Mouse (Mus musculus) midbrain, embryonic 10.5 days (tissue): Measurements from ENCODE around the gene Coro1c. TPM values are rescaled to one million over a fixed set of nuclear protein-coding genes. Genes with fewer than 3 reads are reported as not detected.

Experiments used
- DNase-seq: peaks from one replicate; pipeline ENCODE4 v3.0.0-alpha.2; 2017; ENCODE audit warnings: low spot score
- H3K27ac ChIP-seq: fragments of 300-500 bp; sonication (generic); replicated peaks from 2 replicates; pipeline ENCODE4 v1.5.1; 2016; ENCODE audit warnings: mild to moderate bottlenecking
- H3K27me3 ChIP-seq: fragments of 300-500 bp; sonication (generic); 2 replicates; pipeline ENCODE4 v1.6.1; 2016; ENCODE audit warnings: low read depth, mild to moderate bottlenecking; ENCODE audit not compliant: poor library complexity, severe bottlenecking
- H3K36me3 ChIP-seq: fragments of 300-500 bp; sonication (generic); 2 replicates; pipeline ENCODE4 v1.6.1; 2016; ENCODE audit warnings: mild to moderate bottlenecking, moderate library complexity
- H3K4me1 ChIP-seq: fragments of 300-500 bp; sonication (generic); 2 replicates; pipeline ENCODE4 v1.6.1; 2016
- H3K4me3 ChIP-seq: fragments of 300-500 bp; sonication (generic); 2 replicates; pipeline ENCODE4 v1.5.1; 2016; ENCODE audit warnings: mild to moderate bottlenecking, moderate library complexity
- H3K9me3 ChIP-seq: fragments of 300-500 bp; sonication (generic); replicated peaks from 2 replicates; pipeline ENCODE4 v1.6.1; 2016; ENCODE audit warnings: mild to moderate bottlenecking
- WGBS: fragments of 180-500 bp; shearing (Covaris S2); methylation state at CpG from one replicate; pipeline ENCODE4 v1.1.7; 2016; 5-methylcytosine and 5-hydroxymethylcytosine counted together
- polyA plus RNA-seq: library from polyadenylated mRNA; unstranded; fragments of >200 nt; fragmentation: Nextera tagmentation; extraction: Ambion mirVana; gene quantifications from 2 replicates; pipeline ENCODE4 v1.2.1, GENCODE M21; 2016

Gene Coro1c
- polyA plus RNA-seq, 1 experiment from 2014 or later = 205 TPM

DNA sequence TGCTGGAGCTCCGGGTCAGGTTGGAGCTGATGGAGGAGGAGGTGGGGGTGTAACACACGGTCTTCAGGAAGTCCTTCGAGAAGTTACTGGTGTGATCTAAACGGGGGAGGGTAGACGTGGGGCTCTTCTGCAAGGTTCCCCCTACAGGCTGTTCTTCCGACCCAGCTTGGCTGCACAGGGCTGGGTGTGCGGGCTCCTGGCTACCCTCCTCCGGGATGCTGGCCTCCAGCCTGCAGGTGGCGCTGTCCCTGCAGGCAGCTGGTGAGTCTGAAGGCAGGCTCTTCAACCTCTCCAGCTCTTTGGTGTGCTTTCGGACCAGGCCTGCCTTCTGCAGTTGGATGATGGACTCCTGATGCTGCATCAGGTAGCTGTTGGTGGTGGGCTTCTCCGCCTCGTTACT lies 34.0 kb upstream of the Coro1c start:
- Histone ChIP-seq H3K36me3 (peaks cover 94% of the 10 kb centered on the region), H3K27me3 (no peaks in the 10 kb centered on the region), H3K9me3 (no peaks in the 10 kb centered on the region), H3K27ac (peak overlapping the region; percentile 68; the same call in 1 of the 2 replicates), H3K4me3 (no peak overlapping the region), H3K4me1 (peaks cover 19% of the 10 kb centered on the region)
- 89% methylated on average over 12 of the region's 12 CpGs for WGBS
- DNase-seq = peak; percentile 27

GRCm38 (mm10) chr5:113939263-113939900 lies 30.8 kb upstream of the Coro1c start:
- H3K4me3 ChIP-seq = no peak overlapping the region
- no peaks in the 10 kb centered on the region for H3K27me3 ChIP-seq
- peaks cover 24% of the 10 kb centered on the region for H3K4me1 ChIP-seq
- 41% methylated on average over 12 of the region's 12 CpGs for WGBS
- DNase-seq = no peak
- peaks cover 62% of the 10 kb centered on the region for H3K36me3 ChIP-seq
- 0 out of 2 replicates have a peak overlapping the region, but pooled peaks have one; percentile 10 for H3K27ac ChIP-seq
- H3K9me3 ChIP-seq = no peaks in the 10 kb centered on the region

- H3K36me3 ChIP-seq = peaks cover 45% of the 10 kb centered on the region
- WGBS = 68% methylated on average over 7 of the region's 7 CpGs
- no peak overlapping the region for H3K4me3 ChIP-seq
- peak overlapping the region; percentile 73 for H3K27ac ChIP-seq
- no peak for DNase-seq
- peaks cover 18% of the 10 kb centered on the region for H3K4me1 ChIP-seq
- no peaks in the 10 kb centered on the region for H3K9me3 ChIP-seq
- H3K27me3 ChIP-seq = no peaks in the 10 kb centered on the region
Observed at GRCm38 (mm10) chr5:113937650-113938049, 29.1 kb upstream of the Coro1c start.

- Histone ChIP-seq H3K27ac (no peak overlapping the region), H3K9me3 (no peaks in the 10 kb centered on the region), H3K27me3 (no peaks in the 10 kb centered on the region), H3K4me1 (peaks cover 36% of the 10 kb centered on the region), H3K36me3 (peaks cover 10% of the 10 kb centered on the region), H3K4me3 (no peak overlapping the region)
- WGBS = 86% methylated on average over 6 of the region's 6 CpGs
- no peak for DNase-seq
Observed at GRCm38 (mm10) chr5:113933889-113934288, 25.3 kb upstream of the Coro1c start.

- H3K4me3 ChIP-seq = no peak overlapping the region
Observed at GRCm38 (mm10) chr5:113933480-113933879, 24.9 kb upstream of the Coro1c start.

GRCm38 (mm10) chr5:113932310-113932709 lies 23.8 kb upstream of the Coro1c start:
- Histone ChIP-seq H3K36me3 (no peaks in the 10 kb centered on the region), H3K27me3 (no peaks in the 10 kb centered on the region), H3K27ac (no peak overlapping the region), H3K4me3 (no peak overlapping the region), H3K9me3 (0 out of 2 replicates have a peak, but pooled peaks cover 5% of the 10 kb centered on the region), H3K4me1 (peaks cover 20% of the 10 kb centered on the region)
- DNase-seq = no peak
- 80% methylated on average over 3 of the region's 3 CpGs for WGBS

More at GRCm38 (mm10) chr5:113933480-113933879, 24.9 kb upstream of the Coro1c start:
- Histone ChIP-seq H3K27me3 (no peaks in the 10 kb centered on the region), H3K36me3 (peaks cover 6% of the 10 kb centered on the region), H3K27ac (no peak overlapping the region), H3K9me3 (no peaks in the 10 kb centered on the region), H3K4me1 (peaks cover 31% of the 10 kb centered on the region)
- 82% methylated on average over 4 of the region's 4 CpGs for WGBS
- DNase-seq = no peak

DNA sequence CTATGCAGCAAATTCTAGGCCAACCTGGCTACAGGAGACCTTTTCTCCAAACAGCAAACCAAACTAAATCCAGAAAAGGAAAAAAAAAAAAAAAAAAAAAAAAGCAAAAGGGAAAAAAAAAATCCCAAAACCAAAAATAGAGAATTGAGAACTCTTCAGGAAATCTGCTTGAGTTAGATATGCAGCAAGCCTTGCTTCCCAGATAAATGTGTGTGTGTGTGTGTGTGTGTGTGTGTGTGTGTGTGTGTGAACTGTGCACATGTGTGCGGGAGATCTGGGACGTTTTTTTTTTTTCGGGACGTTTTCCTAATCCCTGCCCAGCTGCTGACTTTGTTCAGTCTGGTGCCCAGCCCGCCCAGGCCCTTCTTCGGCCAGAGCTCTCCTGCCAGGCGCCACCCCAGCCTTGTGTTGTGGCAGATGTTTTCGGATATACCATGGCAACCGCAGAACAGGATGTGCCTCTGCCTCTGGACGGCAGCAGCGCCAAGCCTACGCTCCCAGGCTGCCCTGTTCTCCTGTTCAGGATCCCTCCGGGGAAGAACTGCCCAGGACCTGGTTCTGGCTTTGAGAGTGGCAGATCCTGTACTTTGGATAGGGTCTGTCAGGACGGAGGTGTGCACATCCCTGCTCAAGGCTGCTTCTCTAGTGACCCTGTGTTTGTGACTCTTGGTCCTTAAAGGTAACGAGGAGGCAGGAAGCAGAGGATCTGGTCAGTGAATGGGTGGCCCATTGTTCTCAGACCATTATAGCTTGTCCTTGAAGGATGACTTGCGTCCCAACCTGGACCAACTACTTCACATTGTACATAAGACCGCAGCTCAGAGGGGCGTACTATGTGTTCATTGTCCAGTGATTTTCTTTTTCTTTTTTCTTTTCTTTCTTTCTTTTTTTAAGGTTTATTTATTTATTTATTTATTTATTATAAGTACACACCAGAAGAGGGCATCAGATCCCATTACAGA lies 22.4 kb upstream of the Coro1c start:
- 20% methylated on average over 18 of the region's 18 CpGs for WGBS
- Histone ChIP-seq H3K27me3 (no peaks in the 10 kb centered on the region), H3K36me3 (no peaks in the 10 kb centered on the region), H3K4me1 (peaks cover 18% of the 10 kb centered on the region), H3K4me3 (peak overlapping the region; percentile 33), H3K9me3 (0 out of 2 replicates have a peak, but pooled peaks cover 5% of the 10 kb centered on the region), H3K27ac (peak overlapping the region; percentile 85)
- DNase-seq = peak; percentile 84

DNA sequence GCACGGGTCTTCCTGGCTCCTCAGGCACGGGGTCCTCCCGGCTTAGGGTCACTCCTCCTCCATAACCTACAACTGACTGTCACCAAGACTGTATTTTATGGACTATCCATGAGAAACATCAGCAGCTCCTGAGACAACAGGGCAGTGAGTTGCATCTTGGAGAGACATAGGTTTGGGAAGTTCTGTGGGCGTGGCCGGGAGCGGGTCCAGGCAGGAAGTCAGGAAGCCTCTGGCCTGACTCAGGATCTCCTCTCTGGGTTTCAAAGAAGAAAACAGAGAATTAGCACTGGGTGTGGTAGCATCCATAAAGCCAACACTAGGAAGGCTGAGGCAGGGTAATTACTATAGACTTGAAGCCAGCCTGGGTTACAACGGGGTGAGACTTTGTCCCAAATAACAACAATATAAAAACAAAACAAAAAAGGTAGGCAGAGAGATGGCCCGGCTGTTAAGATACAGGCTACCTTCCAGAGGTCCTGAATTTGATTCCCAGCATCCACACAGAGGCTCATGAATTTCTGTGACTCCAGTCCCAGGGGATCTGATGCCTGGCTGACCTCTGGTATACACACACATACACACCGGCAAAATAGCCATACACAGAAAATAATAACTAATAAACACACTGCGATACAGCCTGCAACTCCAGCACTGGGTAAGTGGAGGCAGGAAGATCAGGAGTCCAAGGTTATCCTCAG lies 21.5 kb upstream of the Coro1c start:
- 62% methylated on average over 10 of the region's 10 CpGs for WGBS
- no peaks in the 10 kb centered on the region for H3K27me3 ChIP-seq
- no peaks in the 10 kb centered on the region for H3K36me3 ChIP-seq
- no peak for DNase-seq
- no peak overlapping the region for H3K4me3 ChIP-seq
- H3K4me1 ChIP-seq = peaks cover 18% of the 10 kb centered on the region
- H3K27ac ChIP-seq = peak overlapping the region; percentile 85
- 0 out of 2 replicates have a peak, but pooled peaks cover 5% of the 10 kb centered on the region for H3K9me3 ChIP-seq

- peak overlapping the region; percentile 85 for H3K27ac ChIP-seq
- no peak for DNase-seq
Observed at GRCm38 (mm10) chr5:113929526-113929925, 21.0 kb upstream of the Coro1c start.

DNA sequence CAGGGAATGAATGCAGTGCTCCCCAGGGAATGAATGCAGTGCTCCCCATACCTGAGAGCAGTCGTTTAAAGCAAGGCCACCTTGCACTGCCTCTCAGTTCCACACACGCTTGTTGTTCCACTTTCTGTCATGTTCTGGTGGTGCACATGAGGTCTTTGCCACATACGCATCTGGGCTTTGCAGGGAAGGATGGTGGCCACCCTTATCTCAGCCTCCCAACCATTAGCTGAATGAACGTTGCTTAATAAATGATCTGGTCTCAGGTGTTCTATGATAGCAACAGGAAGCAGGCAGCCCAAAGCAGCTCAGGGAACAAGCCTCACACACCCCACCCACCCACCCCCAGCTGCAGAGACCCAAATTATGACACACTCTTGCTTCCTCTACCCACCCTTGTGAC lies 16.1 kb upstream of the Coro1c start:
- Histone ChIP-seq H3K4me3 (no peak overlapping the region), H3K36me3 (no peaks in the 10 kb centered on the region), H3K4me1 (peaks cover 22% of the 10 kb centered on the region), H3K27me3 (no peaks in the 10 kb centered on the region), H3K9me3 (0 out of 2 replicates have a peak, but pooled peaks cover 5% of the 10 kb centered on the region), H3K27ac (no peak overlapping the region; the same call in 1 of the 2 replicates)
- 89% methylated on average over 4 of the region's 4 CpGs for WGBS
- DNase-seq = no peak

More at GRCm38 (mm10) chr5:113929526-113929925, 21.0 kb upstream of the Coro1c start:
- Histone ChIP-seq H3K36me3 (no peaks in the 10 kb centered on the region), H3K4me3 (no peak overlapping the region), H3K27me3 (no peaks in the 10 kb centered on the region), H3K4me1 (peaks cover 18% of the 10 kb centered on the region), H3K9me3 (0 out of 2 replicates have a peak, but pooled peaks cover 5% of the 10 kb centered on the region)
- 74% methylated on average over 10 of the region's 10 CpGs for whole genome bisulfite sequencing

DNA sequence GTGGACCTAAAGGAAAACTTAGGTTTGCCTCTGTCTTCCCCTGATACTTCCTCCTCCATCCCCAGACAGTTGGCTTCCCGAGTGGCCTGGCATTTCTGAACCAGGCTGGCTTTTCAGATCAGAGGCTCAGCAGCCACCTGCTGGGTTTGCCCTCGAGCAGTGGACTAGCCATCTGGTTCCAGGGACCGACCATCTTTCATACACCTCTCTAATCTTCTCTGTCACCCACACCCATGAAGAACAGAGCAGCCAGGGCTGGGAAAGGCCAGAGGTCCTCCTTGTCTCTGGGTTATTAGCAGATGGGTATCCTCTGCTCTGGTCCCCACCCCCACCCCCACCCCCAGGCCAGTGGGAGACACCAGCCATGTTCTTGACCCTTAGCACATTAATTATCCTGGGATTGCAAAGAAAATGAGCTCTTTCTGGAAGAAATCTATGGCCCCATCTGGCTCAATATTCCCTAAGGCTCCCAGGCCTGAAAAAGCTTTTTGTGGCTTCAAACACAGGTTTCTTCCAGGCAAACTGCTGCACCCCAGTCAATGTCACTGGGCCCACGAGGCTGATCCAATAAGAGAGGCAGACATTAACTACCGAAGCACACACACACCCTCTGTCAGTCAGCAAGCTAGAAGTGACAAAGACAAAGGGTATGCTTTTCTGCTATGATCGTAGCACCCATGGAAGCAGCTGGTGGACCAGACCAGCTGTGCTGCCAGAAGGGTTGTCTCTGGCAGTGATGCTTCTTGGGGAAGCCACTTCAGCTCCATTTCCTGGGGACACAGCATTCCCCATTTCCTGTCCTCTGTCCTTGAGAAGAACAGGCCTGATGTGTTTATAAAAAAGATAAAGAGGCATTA lies 13.0 kb upstream of the Coro1c start:
- peak; percentile 46 for DNase-seq
- no peaks in the 10 kb centered on the region for H3K27me3 ChIP-seq
- peak overlapping the region; percentile 84 for H3K27ac ChIP-seq
- peaks cover 30% of the 10 kb centered on the region for H3K4me1 ChIP-seq
- H3K9me3 ChIP-seq = no peaks in the 10 kb centered on the region
- WGBS = 44% methylated on average over 6 of the region's 6 CpGs
- H3K36me3 ChIP-seq = no peaks in the 10 kb centered on the region
- H3K4me3 ChIP-seq = no peak overlapping the region
